21 mouse cellular contexts compared by ENCODE assay signal in the genomic region with DNA sequence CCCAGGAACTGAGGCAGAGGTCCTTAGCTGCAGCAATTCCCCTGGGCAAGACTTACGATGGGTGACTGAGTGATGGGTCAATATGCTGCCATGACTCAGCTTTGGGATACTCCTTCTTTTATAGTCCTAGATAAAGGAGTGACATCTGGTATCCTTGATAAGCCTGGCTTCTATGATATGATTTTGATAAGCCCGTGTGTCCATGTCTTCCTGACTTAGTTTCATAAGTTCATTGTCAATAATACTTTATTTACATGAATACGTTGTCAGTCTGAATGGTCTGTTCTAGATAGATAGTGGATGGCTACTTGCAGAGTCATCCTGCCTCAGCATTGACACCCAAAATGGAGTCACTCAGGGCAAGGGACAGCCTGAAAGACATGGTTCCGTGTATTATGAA. TPM values are rescaled to one million over a fixed set of nuclear protein-coding genes. Genes with fewer than 3 reads are reported as not detected.
A peak's percentile ranks its signal among the peaks of the same experiment; 100 is the strongest.
DNase-seq lines count a peak whose midpoint lies in the region; ATAC-seq lines count a peak whose summit lies in the region.
"Had no signal": no experiment of that assay in that cellular context is flagged by ENCODE, and none has a peak within 500 bp of the region (broad histone marks: within the 10 kb centered on the region; RNA-seq: fewer than 3 reads in every experiment).

No protein-coding gene starts in this region.

- no peak overlapping the region for H3K4me2 ChIP-seq in heart, embryonic 11.5 days
- no peak overlapping the region for H3K4me2 ChIP-seq in liver, embryonic 11.5 days
- H3K4me2 ChIP-seq: embryonic facial prominence, embryonic 13.5 days; midbrain, embryonic 13.5 days; neural tube, embryonic 13.5 days had no signal

- no peak overlapping the region for H3K27ac ChIP-seq in heart, embryonic 11.5 days (ENCODE audit: low read depth, low read length)
- no peak overlapping the region; the same call in 1 of the 2 replicates for H3K27ac ChIP-seq in heart, embryonic 10.5 days
- peak overlapping the region; percentile 45; the same call in 1 of the 2 replicates for H3K27ac ChIP-seq in liver, embryonic 11.5 days (ENCODE audit: low read depth, low read length)
- H3K27ac ChIP-seq: embryonic facial prominence, embryonic 13.5 days; heart, adult 2 months; macrophage; midbrain, embryonic 13.5 days; neural tube, embryonic 13.5 days had no signal

- peaks cover 9% of the 10 kb centered on the region for H3K4me1 ChIP-seq in heart, embryonic 11.5 days (ENCODE audit: control insufficient read depth, insufficient read depth, low read length)
- peaks cover 14% of the 10 kb centered on the region for H3K4me1 ChIP-seq in heart, embryonic 10.5 days
- peaks cover 32% of the 10 kb centered on the region for H3K4me1 ChIP-seq in liver, embryonic 11.5 days (replicated peaks; ENCODE audit: control insufficient read depth, insufficient read depth, low read length)
- H3K4me1 ChIP-seq: embryonic facial prominence, embryonic 13.5 days; midbrain, embryonic 13.5 days; neural tube, embryonic 13.5 days had no signal

- ATAC-seq in heart, embryonic 11.5 days (replicated peaks; ENCODE audit: insufficient number of reproducible peaks, low FRiP score, low TSS enrichment), result peak; percentile 57; the same call in 1 of the 2 replicates
- peak; percentile 78 for ATAC-seq in liver, embryonic 11.5 days (replicated peaks; ENCODE audit: low FRiP score)
- ATAC-seq in megakaryocyte progenitor cell, adult 5-6 weeks (replicated peaks; ENCODE audit: poor library complexity), result peak; percentile 54
- ATAC-seq: midbrain, embryonic 13.5 days had no signal

- DNase-seq in heart, embryonic 10.5 days (ENCODE audit: low spot score), result no peak
- peak; percentile 71 for DNase-seq in c-Kit-negative CD71-positive TER-119-positive erythroid progenitor cells, embryonic 14.5 days (ENCODE audit: low read depth, low spot score)
- no peak for DNase-seq in liver, embryonic 11.5 days (ENCODE audit: low spot score)
- DNase-seq in layer of hippocampus, postnatal 25 days (ENCODE audit: extremely low spot score in 1 of 2, low spot score in 1 of 2), result no peak
- DNase-seq in lung, postnatal 25 days (ENCODE audit: low spot score), result no peak
- no peak for DNase-seq in frontal cortex, postnatal 10 days (ENCODE audit: low spot score in 2 of 2)
- DNase-seq: cerebellum, adult 9-10 months; gastrocnemius, postnatal 10 days; heart, adult 2 months; kidney, adult 18-20 months; kidney, postnatal 10 days; left cerebral cortex, postnatal 4 days; lung, adult 2 months; right cerebral cortex, postnatal 14 days had no signal

- no peaks in the 10 kb centered on the region for H3K27me3 ChIP-seq in heart, embryonic 11.5 days (ENCODE audit: control insufficient read depth, insufficient read depth, low read length)
- H3K27me3 ChIP-seq in heart, embryonic 10.5 days (ENCODE audit: insufficient read depth, poor library complexity, severe bottlenecking), result no peaks in the 10 kb centered on the region
- H3K27me3 ChIP-seq in liver, embryonic 11.5 days (replicated peaks; ENCODE audit: control insufficient read depth, insufficient read depth, low read length), result no peaks in the 10 kb centered on the region
- H3K27me3 ChIP-seq: CH12.LX; embryonic facial prominence, embryonic 13.5 days; midbrain, embryonic 13.5 days; neural tube, embryonic 13.5 days had no signal

- H3K9ac ChIP-seq in heart, embryonic 11.5 days (ENCODE audit: low read depth, low read length), result no peak overlapping the region
- H3K9ac ChIP-seq in liver, embryonic 11.5 days (ENCODE audit: low read depth, low read length), result no peak overlapping the region
- H3K9ac ChIP-seq: embryonic facial prominence, embryonic 13.5 days; midbrain, embryonic 13.5 days; neural tube, embryonic 13.5 days had no signal

- no peaks in the 10 kb centered on the region for H3K36me3 ChIP-seq in heart, embryonic 11.5 days (ENCODE audit: control insufficient read depth, insufficient read depth, low read length)
- H3K36me3 ChIP-seq in heart, embryonic 10.5 days, result no peaks in the 10 kb centered on the region
- H3K36me3 ChIP-seq in liver, embryonic 11.5 days (ENCODE audit: control insufficient read depth, insufficient read depth, low read length), result no peaks in the 10 kb centered on the region
- H3K36me3 ChIP-seq: embryonic facial prominence, embryonic 13.5 days; midbrain, embryonic 13.5 days; neural tube, embryonic 13.5 days had no signal

- H3K4me3 ChIP-seq in heart, embryonic 11.5 days (ENCODE audit: low read depth, low read length), result no peak overlapping the region
- no peak overlapping the region for H3K4me3 ChIP-seq in heart, embryonic 10.5 days
- no peak overlapping the region for H3K4me3 ChIP-seq in liver, embryonic 11.5 days (ENCODE audit: low read depth, low read length)
- H3K4me3 ChIP-seq: embryonic facial prominence, embryonic 13.5 days; heart, adult 2 months; midbrain, embryonic 13.5 days; neural tube, embryonic 13.5 days had no signal

- 70% methylated on average over 4 of the region's 4 CpGs for WGBS in heart, embryonic 11.5 days (ENCODE audit: insufficient replicate concordance)
- 67% methylated on average over 4 of the region's 4 CpGs for WGBS in heart, embryonic 10.5 days
- WGBS in liver, embryonic 11.5 days, result 55% methylated on average over 4 of the region's 4 CpGs

- no peaks in the 10 kb centered on the region for H3K9me3 ChIP-seq in heart, embryonic 11.5 days (replicated peaks; ENCODE audit: control insufficient read depth, low read length)
- no peaks in the 10 kb centered on the region for H3K9me3 ChIP-seq in heart, embryonic 10.5 days
- no peaks in the 10 kb centered on the region for H3K9me3 ChIP-seq in liver, embryonic 11.5 days (ENCODE audit: control insufficient read depth, low read length)
- H3K9me3 ChIP-seq: embryonic facial prominence, embryonic 13.5 days; midbrain, embryonic 13.5 days; neural tube, embryonic 13.5 days had no signal

RNA-seq across cellular contexts. Expression of gene Lpin2, which starts 11.2 kb away (rescaled TPM):
- 21.9 and 22.5 TPM in 2 replicates for polyA plus RNA-seq in heart, embryonic 11.5 days (2014; fragmentation: Nextera tagmentation; extraction: Ambion mirVana)
- 20.9 and 24.2 TPM in 2 replicates for polyA plus RNA-seq in heart, embryonic 10.5 days (2016; fragmentation: Nextera tagmentation; extraction: Ambion mirVana)
- polyA plus RNA-seq in liver, embryonic 11.5 days (2014; fragmentation: Nextera tagmentation; extraction: Ambion mirVana), result 37.7 and 37.9 TPM in 2 replicates
- total RNA-seq in megakaryocyte progenitor cell, adult 5-6 weeks (2015), result 18.9 and 26.4 TPM in 2 replicates
- total RNA-seq in megakaryocyte progenitor cell, adult 5-6 weeks (2017), result 26.1 and 47.3 TPM in 2 replicates
- total RNA-seq in layer of hippocampus, postnatal 25 days (2021), result 10 to 100 TPM; 91.1 to 96.8 TPM
